Comparison of ENCODE assay signal across 12 mouse cellular contexts in genomic region chr5:130000735-130001134, GRCm38 (mm10). TPM values are rescaled to one million over a fixed set of nuclear protein-coding genes. Genes with fewer than 3 reads are reported as not detected.
DNase-seq lines count a peak whose midpoint lies in the region; ATAC-seq lines count a peak whose summit lies in the region.
"Had no signal": no experiment of that assay in that cellular context is flagged by ENCODE, and none has a peak within 500 bp of the region (broad histone marks: within the 10 kb centered on the region; RNA-seq: fewer than 3 reads in every experiment).

No protein-coding gene starts in this region.

- no peak for ATAC-seq in CD4-positive, CD25-positive, alpha-beta regulatory T cell, adult 4 months
- ATAC-seq: Patski had no signal

- peak; percentile 23 for DNase-seq in gastrocnemius, adult 18-20 months (ENCODE audit: low spot score)
- no peak for DNase-seq in gastrocnemius, adult 8-10 months (ENCODE audit: low spot score in 2 of 2)
- peak; percentile 20 for DNase-seq in urinary bladder, postnatal 14 days (ENCODE audit: low spot score)
- DNase-seq in urinary bladder, adult 2 months (ENCODE audit: low spot score) = no peak
- DNase-seq in lung, postnatal 14 days = peak; percentile 22
- DNase-seq in cerebellum, adult 9-11 months = no peak
- DNase-seq in kidney, postnatal 36 days = no peak
- DNase-seq: adrenal gland, postnatal 36 days; cerebellum, postnatal 25 days; midbrain, embryonic 14.5 days had no signal

RNA-seq across cellular contexts. Expression of gene Gusb, which starts 2.1 kb away (rescaled TPM):
- total RNA-seq in gastrocnemius, adult 18-20 months (2021) = 1 to 10 TPM; 7.4 to 8.1 TPM
- 1 to 10 TPM; 7.2 to 9.1 (median 8.4) TPM for total RNA-seq in gastrocnemius, adult 8-10 months (2022)
- polyA plus RNA-seq in urinary bladder, adult 2 months (2012; rRNA removed) = 42.0 and 43.1 TPM in 2 replicates
- polyA plus RNA-seq in CD4-positive, CD25-positive, alpha-beta regulatory T cell, adult 4 months (2017; shearing (Covaris generic)) = 10 to 100 TPM; 49.4 to 60.6 TPM

RNA-seq across cellular contexts. Expression of gene Asl, which starts 28.3 kb away (rescaled TPM):
- 10 to 100 TPM in 1 of 2 experiments, 1 to 10 TPM in 1; 8.8 to 12.4 TPM for total RNA-seq in gastrocnemius, adult 18-20 months (2021)
- total RNA-seq in gastrocnemius, adult 8-10 months (2022) = 10 to 100 TPM in 3 of 4 experiments, 1 to 10 TPM in 1; 8.4 to 16.5 (median 11.7) TPM
- polyA plus RNA-seq in urinary bladder, adult 2 months (2012; rRNA removed) = 20.1 and 20.8 TPM in 2 replicates
- 100 to 1,000 TPM; 102 to 103 TPM for polyA plus RNA-seq in CD4-positive, CD25-positive, alpha-beta regulatory T cell, adult 4 months (2017; shearing (Covaris generic))

RNA-seq across cellular contexts. Expression of gene Crcp, which starts 28.4 kb away (rescaled TPM):
- 10 to 100 TPM; 19.3 to 20.3 TPM for total RNA-seq in gastrocnemius, adult 18-20 months (2021)
- total RNA-seq in gastrocnemius, adult 8-10 months (2022) = 10 to 100 TPM; 18.0 to 22.5 (median 20.7) TPM
- 26.6 and 28.6 TPM in 2 replicates for polyA plus RNA-seq in urinary bladder, adult 2 months (2012; rRNA removed)
- polyA plus RNA-seq in CD4-positive, CD25-positive, alpha-beta regulatory T cell, adult 4 months (2017; shearing (Covaris generic)) = 10 to 100 TPM; 60.0 to 75.7 TPM

RNA-seq across cellular contexts. Expression of gene Vkorc1l1, which starts 59.0 kb away (rescaled TPM):
- 10 to 100 TPM; 21.5 to 21.9 TPM for total RNA-seq in gastrocnemius, adult 18-20 months (2021)
- total RNA-seq in gastrocnemius, adult 8-10 months (2022) = 10 to 100 TPM; 22.4 to 29.6 (median 24.0) TPM
- 19.1 and 20.7 TPM in 2 replicates for polyA plus RNA-seq in urinary bladder, adult 2 months (2012; rRNA removed)
- polyA plus RNA-seq in CD4-positive, CD25-positive, alpha-beta regulatory T cell, adult 4 months (2017; shearing (Covaris generic)) = 1 to 10 TPM; 5.0 to 6.2 TPM

Comparison
In these comparisons a context has a peak if more than half of its experiments do, and no peak if none do; other contexts are left out.
1. DNase-seq: peak in gastrocnemius, adult 18-20 months (single experiment), urinary bladder, postnatal 14 days (single experiment) and lung, postnatal 14 days (single experiment); none in gastrocnemius, adult 8-10 months (0 of 2), urinary bladder, adult 2 months (single experiment), cerebellum, adult 9-11 months (single experiment) and kidney, postnatal 36 days (0 of 2).